In genomic region chr2:151006281-151006945, GRCm38 (mm10) we compare ENCODE assay signal across 15 mouse cellular contexts. TPM values are rescaled to one million over a fixed set of nuclear protein-coding genes. Genes with fewer than 3 reads are reported as not detected.
DNase-seq lines count a peak whose midpoint lies in the region; ATAC-seq lines count a peak whose summit lies in the region.
"Had no signal": no experiment of that assay in that cellular context is flagged by ENCODE, and none has a peak within 500 bp of the region (broad histone marks: within the 10 kb centered on the region; RNA-seq: fewer than 3 reads in every experiment).

No protein-coding gene starts in this region.

- peaks cover 9% of the 10 kb centered on the region; the same call in 1 of the 2 replicates for H3K4me1 ChIP-seq in kidney, embryonic 16.5 days (ENCODE audit: insufficient read depth, low read length)
- peaks cover 62% of the 10 kb centered on the region for H3K4me1 ChIP-seq in liver, embryonic 16.5 days (ENCODE audit: control insufficient read depth, low read depth, low read length)

- no peak overlapping the region for H3K27ac ChIP-seq in kidney, embryonic 16.5 days (ENCODE audit: low read length)
- no peak overlapping the region for H3K27ac ChIP-seq in liver, embryonic 16.5 days (ENCODE audit: low read length)
- H3K27ac ChIP-seq: embryonic facial prominence, embryonic 12.5 days; hindbrain, embryonic 15.5 days; macrophage had no signal

- H3K9me3 ChIP-seq in kidney, embryonic 16.5 days (ENCODE audit: low read length): no peaks in the 10 kb centered on the region
- H3K9me3 ChIP-seq in liver, embryonic 16.5 days (replicated peaks; ENCODE audit: control insufficient read depth, low read length): no peaks in the 10 kb centered on the region
- H3K9me3 ChIP-seq: embryonic facial prominence, embryonic 12.5 days; hindbrain, embryonic 15.5 days had no signal

- peaks cover 2% of the 10 kb centered on the region; the same call in 1 of the 2 replicates for H3K27me3 ChIP-seq in kidney, embryonic 16.5 days (ENCODE audit: insufficient read depth, low read length)
- no peaks in the 10 kb centered on the region for H3K27me3 ChIP-seq in liver, embryonic 16.5 days (ENCODE audit: control insufficient read depth, insufficient read depth, low read depth, low read length)
- H3K27me3 ChIP-seq: embryonic facial prominence, embryonic 12.5 days had no signal

- peak; percentile 66 for DNase-seq in kidney, adult 18-20 months
- DNase-seq in ovary, adult 18-20 months (ENCODE audit: low spot score): peak; percentile 36
- no peak for DNase-seq in ovary, postnatal 36 days (ENCODE audit: low spot score)
- DNase-seq in fibroblast of lung, adult 2 months (ENCODE audit: low read depth): peak; percentile 21
- DNase-seq in right cerebral cortex, postnatal 10 days (ENCODE audit: low spot score in 2 of 2): no peak
- no peak for DNase-seq in thymus, postnatal 25 days
- DNase-seq: cerebellum, postnatal 25 days; gastrocnemius, postnatal 10 days; thymus, postnatal 4 days had no signal

- no peak overlapping the region for H3K4me2 ChIP-seq in kidney, embryonic 16.5 days (replicated peaks; ENCODE audit: low read depth, low read length)
- H3K4me2 ChIP-seq in liver, embryonic 16.5 days (ENCODE audit: low read depth, low read length): peak overlapping the region; percentile 0
- H3K4me2 ChIP-seq: embryonic facial prominence, embryonic 12.5 days; hindbrain, embryonic 15.5 days had no signal

- no peak overlapping the region for H3K9ac ChIP-seq in kidney, embryonic 16.5 days (replicated peaks; ENCODE audit: low read length)
- no peak overlapping the region for H3K9ac ChIP-seq in liver, embryonic 16.5 days (ENCODE audit: low read depth, low read length)
- H3K9ac ChIP-seq: embryonic facial prominence, embryonic 12.5 days; hindbrain, embryonic 15.5 days had no signal

- 39% methylated on average over 5 of the region's 5 CpGs for WGBS in kidney, embryonic 16.5 days
- 68% methylated on average over 5 of the region's 5 CpGs for WGBS in liver, embryonic 16.5 days (ENCODE audit: insufficient replicate concordance)

- H3K4me3 ChIP-seq in kidney, embryonic 16.5 days (ENCODE audit: low read length): no peak overlapping the region
- no peak overlapping the region for H3K4me3 ChIP-seq in liver, embryonic 16.5 days (ENCODE audit: low read depth, low read length)
- H3K4me3 ChIP-seq: embryonic facial prominence, embryonic 12.5 days; hindbrain, embryonic 15.5 days had no signal

- H3K36me3 ChIP-seq in kidney, embryonic 16.5 days (ENCODE audit: insufficient read depth, low read length): no peaks in the 10 kb centered on the region
- H3K36me3 ChIP-seq in liver, embryonic 16.5 days (ENCODE audit: control insufficient read depth, insufficient read depth): no peaks in the 10 kb centered on the region
- H3K36me3 ChIP-seq: embryonic facial prominence, embryonic 12.5 days; hindbrain, embryonic 15.5 days had no signal

- no peak for ATAC-seq in kidney, embryonic 16.5 days (ENCODE audit: low FRiP score, low TSS enrichment)
- no peak for ATAC-seq in liver, embryonic 16.5 days (ENCODE audit: low read depth)
- ATAC-seq: forebrain, embryonic 14.5 days had no signal

RNA-seq across cellular contexts. Expression of gene Ninl, which starts 32.8 kb away (rescaled TPM):
- polyA plus RNA-seq in kidney, embryonic 16.5 days (2015; fragmentation: Nextera tagmentation; extraction: Ambion mirVana): 13.0 and 13.9 TPM in 2 replicates
- 12.4 and 13.1 TPM in 2 replicates for polyA plus RNA-seq in liver, embryonic 16.5 days (2015; fragmentation: Nextera tagmentation; extraction: Ambion mirVana)

RNA-seq across cellular contexts. Expression of gene Nanp, which starts 32.8 kb away (rescaled TPM):
- 46.1 and 49.5 TPM in 2 replicates for polyA plus RNA-seq in kidney, embryonic 16.5 days (2015; fragmentation: Nextera tagmentation; extraction: Ambion mirVana)
- polyA plus RNA-seq in liver, embryonic 16.5 days (2015; fragmentation: Nextera tagmentation; extraction: Ambion mirVana): 47.7 and 60.8 TPM in 2 replicates

Comparison
In these comparisons a context has a peak if more than half of its experiments do, and no peak if none do; other contexts are left out.
1. DNase-seq: peak in kidney, adult 18-20 months (single experiment), ovary, adult 18-20 months (single experiment) and fibroblast of lung, adult 2 months (single experiment); none in ovary, postnatal 36 days (single experiment), right cerebral cortex, postnatal 10 days (0 of 2) and thymus, postnatal 25 days (single experiment).